Mouse (Mus musculus): ENCODE measurements around the gene Nsfl1c.

GRCm38 (mm10) chr2:151533632-151534031, 39.6 kb downstream of the Nsfl1c start:
- TF ChIP-seq CTCF (IDR thresholded peaks at IDR 0.05; ENCODE audit: insufficient read depth, low read length) (no peak), POLR2A (IDR thresholded peaks at IDR 0.05; ENCODE audit: borderline replicate concordance, extremely low read depth, low read depth, low read length) (no peak)

All from lung, adult 2 months (tissue).